In genomic region chr5:148264819-148265707, GRCm38 (mm10) we compare ENCODE assay signal across 9 mouse cellular contexts.
A peak's percentile ranks its signal among the peaks of the same experiment; 100 is the strongest.
DNase-seq lines count a peak whose midpoint lies in the region; ATAC-seq and TF ChIP-seq lines count a peak whose summit lies in the region.
"Had no signal": no experiment of that assay in that cellular context is flagged by ENCODE, and none has a peak within 500 bp of the region (broad histone marks: within the 10 kb centered on the region; RNA-seq: fewer than 3 reads in every experiment).

No protein-coding gene starts in this region.

- DNase-seq in kidney, adult 2 months = no peak
- DNase-seq in kidney, adult 9 months = no peak
- DNase-seq in heart, embryonic 10.5 days (ENCODE audit: low spot score) = peak; percentile 81
- DNase-seq in layer of hippocampus, adult 2 months (ENCODE audit: low spot score in 2 of 2) = peak; percentile 57 to 75
- peak; percentile 69 for DNase-seq in retina, embryonic 14.5 days (ENCODE audit: low spot score)

- H3K9me3 ChIP-seq in heart, embryonic 10.5 days = no peaks in the 10 kb centered on the region
- H3K9me3 ChIP-seq in liver, embryonic 15.5 days (replicated peaks) = no peaks in the 10 kb centered on the region

- no peak overlapping the region for H3K27ac ChIP-seq in kidney, adult 2 months (ENCODE audit: insufficient read depth, low read depth, low read length)
- H3K27ac ChIP-seq in cortical plate, adult 2 months (ENCODE audit: insufficient read depth, low read length) = peak overlapping the region; percentile 62
- H3K27ac ChIP-seq in heart, embryonic 10.5 days = peak overlapping the region; percentile 86
- H3K27ac ChIP-seq in layer of hippocampus, adult 2 months = peak overlapping the region; percentile 92
- no peak overlapping the region for H3K27ac ChIP-seq in liver, embryonic 15.5 days (replicated peaks)

- no peaks in the 10 kb centered on the region; the same call in 1 of the 2 replicates for H3K27me3 ChIP-seq in kidney, adult 2 months (replicated peaks; ENCODE audit: control insufficient read depth, insufficient read depth, low read length)
- H3K27me3 ChIP-seq in heart, embryonic 10.5 days (ENCODE audit: insufficient read depth, poor library complexity, severe bottlenecking) = 0 out of 2 replicates have a peak, but pooled peaks cover 4% of the 10 kb centered on the region
- H3K27me3 ChIP-seq in liver, embryonic 15.5 days = peaks cover 36% of the 10 kb centered on the region

- TF ChIP-seq POLR2A in kidney, adult 2 months (IDR thresholded peaks at IDR 0.05; ENCODE audit: low read depth, low read length) = no peak
- TF ChIP-seq POLR2A in cortical plate, adult 2 months (IDR thresholded peaks at IDR 0.05; ENCODE audit: extremely low read depth, insufficient read depth, low read length) = peak; percentile 87

- peak overlapping the region; percentile 46 for H3K4me3 ChIP-seq in kidney, adult 2 months (ENCODE audit: insufficient read depth, low read depth, low read length)
- H3K4me3 ChIP-seq in cortical plate, adult 2 months (ENCODE audit: insufficient read depth, low read length) = peak overlapping the region; percentile 72
- H3K4me3 ChIP-seq in heart, embryonic 10.5 days = peak overlapping the region; percentile 71
- peak overlapping the region; percentile 78 for H3K4me3 ChIP-seq in layer of hippocampus, adult 2 months
- peak overlapping the region; percentile 25 for H3K4me3 ChIP-seq in liver, embryonic 15.5 days (replicated peaks)
- H3K4me3 ChIP-seq: myocyte had no signal

- ATAC-seq in liver, embryonic 15.5 days (ENCODE audit: insufficient read depth) = no peak
- no peak for ATAC-seq in monocyte, adult 5-6 weeks (replicated peaks; ENCODE audit: insufficient number of reproducible peaks, low FRiP score, low TSS enrichment, poor library complexity, severe bottlenecking)

- no peaks in the 10 kb centered on the region for H3K4me1 ChIP-seq in kidney, adult 2 months (ENCODE audit: control insufficient read depth, insufficient read depth, low read length)
- no peaks in the 10 kb centered on the region for H3K4me1 ChIP-seq in cortical plate, adult 2 months (ENCODE audit: control insufficient read depth, insufficient read depth, low read length)
- peaks cover 19% of the 10 kb centered on the region for H3K4me1 ChIP-seq in heart, embryonic 10.5 days
- no peaks in the 10 kb centered on the region for H3K4me1 ChIP-seq in liver, embryonic 15.5 days (replicated peaks)

- no peak for TF ChIP-seq CTCF in kidney, adult 2 months (conservative IDR thresholded peaks at IDR 0.05; ENCODE audit: insufficient read depth, insufficient read length, low read depth, low read length)
- TF ChIP-seq CTCF in cortical plate, adult 2 months (IDR thresholded peaks at IDR 0.05; ENCODE audit: extremely low read depth, insufficient read depth, low read length) = no peak
- TF ChIP-seq CTCF in layer of hippocampus, adult 2 months (conservative IDR thresholded peaks at IDR 0.05) = no peak

- 1% methylated on average over 32 of the region's 32 CpGs for WGBS in kidney, adult 2 months
- under 1% methylated on average over 32 of the region's 32 CpGs for WGBS in heart, embryonic 10.5 days
- 3% methylated on average over 32 of the region's 32 CpGs for WGBS in liver, embryonic 15.5 days (ENCODE audit: insufficient replicate concordance)

- H3K9ac ChIP-seq in liver, embryonic 15.5 days = no peak overlapping the region

- H3K4me2 ChIP-seq in liver, embryonic 15.5 days = peak overlapping the region; percentile 51

- H3K36me3 ChIP-seq in kidney, adult 2 months (ENCODE audit: control insufficient read depth, insufficient read depth, low read length) = no peaks in the 10 kb centered on the region
- H3K36me3 ChIP-seq in heart, embryonic 10.5 days = 0 out of 2 replicates have a peak, but pooled peaks cover 2% of the 10 kb centered on the region
- H3K36me3 ChIP-seq in liver, embryonic 15.5 days (replicated peaks) = no peaks in the 10 kb centered on the region

Comparison
In these comparisons a context has a peak if more than half of its experiments do, and no peak if none do; other contexts are left out.
1. DNase-seq: peak in heart, embryonic 10.5 days (single experiment), layer of hippocampus, adult 2 months (2 of 2) and retina, embryonic 14.5 days (single experiment); none in kidney, adult 2 months (single experiment) and kidney, adult 9 months (single experiment).
2. H3K27ac ChIP-seq: peak in cortical plate, adult 2 months (single experiment), heart, embryonic 10.5 days (single experiment) and layer of hippocampus, adult 2 months (single experiment); none in kidney, adult 2 months (single experiment) and liver, embryonic 15.5 days (single experiment).
3. H3K4me3 ChIP-seq: peak in every context shown above with its lines; median percentile 78 in layer of hippocampus, adult 2 months; 72 in cortical plate, adult 2 months; 71 in heart, embryonic 10.5 days; 46 in kidney, adult 2 months; 25 in liver, embryonic 15.5 days.